Mouse (Mus musculus) forebrain, embryonic 12.5 days (tissue): ENCODE data around the gene Gfpt1. TPM values are rescaled to one million over a fixed set of nuclear protein-coding genes. Genes with fewer than 3 reads are reported as not detected.
"Not testable (repeated sequence)": the region's sequence is repeated elsewhere in the genome, so short reads cannot be mapped to it uniquely, and the experiment has no call there.

ENCODE experiments used
- ATAC-seq: fragments of 200-750 bp; cut with Nextera tagmentation; 2 replicates; pipeline ENCODE4 v1.8.0; 2017; ENCODE audit warnings: moderate TSS enrichment; ENCODE audit not compliant: low FRiP score
- H3K27ac ChIP-seq: fragments of 300-500 bp; sonication (generic); 2 replicates; pipeline ENCODE4 v1.5.1; 2016; ENCODE audit warnings: mild to moderate bottlenecking
- H3K27me3 ChIP-seq: fragments of 300-500 bp; sonication (generic); 2 replicates; pipeline ENCODE4 v1.6.1; 2016; ENCODE audit warnings: mild to moderate bottlenecking
- H3K36me3 ChIP-seq: fragments of 300-500 bp; sonication (generic); replicated peaks from 2 replicates; pipeline ENCODE4 v1.6.1; 2016; ENCODE audit warnings: mild to moderate bottlenecking
- H3K4me1 ChIP-seq: fragments of 300-500 bp; sonication (generic); 2 replicates; pipeline ENCODE4 v1.6.1; 2016
- H3K4me2 ChIP-seq: fragments of 300-500 bp; sonication (generic); 2 replicates; pipeline ENCODE4 v1.6.1; 2016; ENCODE audit warnings: mild to moderate bottlenecking, moderate library complexity
- H3K4me3 ChIP-seq: fragments of 300-500 bp; sonication (generic); replicated peaks from 2 replicates; pipeline ENCODE4 v1.5.1; 2016; ENCODE audit warnings: mild to moderate bottlenecking
- H3K9ac ChIP-seq: fragments of 300-500 bp; sonication (generic); 2 replicates; pipeline ENCODE4 v1.6.1; 2016; ENCODE audit warnings: mild to moderate bottlenecking
- H3K9me3 ChIP-seq: fragments of 300-500 bp; sonication (generic); 2 replicates; pipeline ENCODE4 v1.6.1; 2016
- WGBS: fragments of 180-500 bp; shearing (Covaris S2); methylation state at CpG from one replicate; pipeline ENCODE4 v1.1.7; 2016; 5-methylcytosine and 5-hydroxymethylcytosine counted together
- polyA plus RNA-seq: library from polyadenylated mRNA; unstranded; fragments of >200 nt; fragmentation: Nextera tagmentation; extraction: Ambion mirVana; gene quantifications from 2 replicates; pipeline ENCODE4 v1.2.1, GENCODE M21; 2016

Gene Gfpt1
- polyA plus RNA-seq, 1 experiment from 2014 or later = 18.7 TPM

GRCm38 (mm10) chr6:87045507-87045906, 2.9 kb downstream of the Gfpt1 start:
- Histone ChIP-seq H3K36me3 (0 out of 2 replicates have a peak, but pooled peaks cover 4% of the 10 kb centered on the region), H3K9me3 (no peaks in the 10 kb centered on the region), H3K4me2 (no peak overlapping the region), H3K9ac (no peak overlapping the region), H3K4me1 (peaks cover 9% of the 10 kb centered on the region), H3K27ac (no peak overlapping the region), H3K4me3 (no peak overlapping the region), H3K27me3 (no peaks in the 10 kb centered on the region)
- WGBS = 68% methylated on average over 3 of the region's 3 CpGs
- ATAC-seq = no peak

- not testable (repeated sequence) for H3K4me1 ChIP-seq, H3K9ac ChIP-seq, H3K9me3 ChIP-seq, H3K27ac ChIP-seq, ATAC-seq, H3K27me3 ChIP-seq, H3K4me2 ChIP-seq, H3K4me3 ChIP-seq
- peaks cover 28% of the 10 kb centered on the region for H3K36me3 ChIP-seq
- WGBS = 97% methylated on average over 7 of the region's 7 CpGs
Observed at GRCm38 (mm10) chr6:87048712-87049111, 6.1 kb downstream of the Gfpt1 start.

GRCm38 (mm10) chr6:87051886-87052425, 9.3 kb downstream of the Gfpt1 start:
- Histone ChIP-seq H3K4me3 (no peak overlapping the region), H3K4me2 (no peak overlapping the region), H3K36me3 (peaks cover 51% of the 10 kb centered on the region), H3K9me3 (no peaks in the 10 kb centered on the region), H3K27ac (no peak overlapping the region), H3K4me1 (no peaks in the 10 kb centered on the region), H3K27me3 (no peaks in the 10 kb centered on the region), H3K9ac (no peak overlapping the region)
- 94% methylated on average over 10 of the region's 10 CpGs for WGBS
- ATAC-seq = no peak

- Histone ChIP-seq H3K36me3 (peaks cover 68% of the 10 kb centered on the region), H3K4me2 (no peak overlapping the region), H3K27ac (no peak overlapping the region), H3K4me1 (no peaks in the 10 kb centered on the region), H3K27me3 (no peaks in the 10 kb centered on the region), H3K9me3 (no peaks in the 10 kb centered on the region), H3K9ac (no peak overlapping the region), H3K4me3 (no peak overlapping the region)
- 87% methylated on average over 8 of the region's 8 CpGs for WGBS
- no peak for ATAC-seq
Observed at GRCm38 (mm10) chr6:87054193-87054592, 11.5 kb downstream of the Gfpt1 start.

GRCm38 (mm10) chr6:87059754-87060153, 17.1 kb downstream of the Gfpt1 start:
- Histone ChIP-seq H3K27me3 (no peaks in the 10 kb centered on the region), H3K4me1 (no peaks in the 10 kb centered on the region), H3K27ac (no peak overlapping the region), H3K9ac (no peak overlapping the region), H3K4me3 (no peak overlapping the region), H3K9me3 (no peaks in the 10 kb centered on the region), H3K4me2 (no peak overlapping the region), H3K36me3 (peaks cover 66% of the 10 kb centered on the region)
- no peak for ATAC-seq
- 98% methylated on average over 1 of the region's 1 CpGs for WGBS

GRCm38 (mm10) chr6:87063586-87063985, 20.9 kb downstream of the Gfpt1 start:
- Histone ChIP-seq H3K27ac (no peak overlapping the region), H3K9me3 (no peaks in the 10 kb centered on the region), H3K4me2 (no peak overlapping the region), H3K4me3 (no peak overlapping the region), H3K36me3 (peaks cover 68% of the 10 kb centered on the region), H3K4me1 (no peaks in the 10 kb centered on the region), H3K27me3 (no peaks in the 10 kb centered on the region), H3K9ac (no peak overlapping the region)
- no peak for ATAC-seq
- WGBS = 94% methylated on average over 4 of the region's 4 CpGs

- Histone ChIP-seq H3K27ac (no peak overlapping the region), H3K27me3 (no peaks in the 10 kb centered on the region), H3K9me3 (no peaks in the 10 kb centered on the region), H3K9ac (no peak overlapping the region), H3K36me3 (peaks cover 77% of the 10 kb centered on the region), H3K4me2 (no peak overlapping the region), H3K4me3 (no peak overlapping the region), H3K4me1 (no peaks in the 10 kb centered on the region)
- WGBS = 82% methylated on average over 2 of the region's 2 CpGs
- ATAC-seq = no peak
Observed at GRCm38 (mm10) chr6:87068209-87068608, 25.6 kb downstream of the Gfpt1 start.

- no peak for ATAC-seq
- no peak overlapping the region for H3K4me2 ChIP-seq
- no peak overlapping the region for H3K9ac ChIP-seq
- H3K4me1 ChIP-seq = no peaks in the 10 kb centered on the region
- H3K36me3 ChIP-seq = peaks cover 76% of the 10 kb centered on the region
- no peaks in the 10 kb centered on the region for H3K9me3 ChIP-seq
- H3K4me3 ChIP-seq = no peak overlapping the region
- no peaks in the 10 kb centered on the region for H3K27me3 ChIP-seq
- H3K27ac ChIP-seq = no peak overlapping the region
- WGBS = 92% methylated on average over 7 of the region's 7 CpGs
Observed at GRCm38 (mm10) chr6:87069195-87069900, 26.7 kb downstream of the Gfpt1 start.

- no peak overlapping the region for H3K4me2 ChIP-seq
- no peaks in the 10 kb centered on the region for H3K4me1 ChIP-seq
- ATAC-seq = no peak
- no peaks in the 10 kb centered on the region for H3K9me3 ChIP-seq
- H3K27ac ChIP-seq = no peak overlapping the region
- H3K9ac ChIP-seq = no peak overlapping the region
- peaks cover 66% of the 10 kb centered on the region for H3K36me3 ChIP-seq
- no peak overlapping the region for H3K4me3 ChIP-seq
- no peaks in the 10 kb centered on the region for H3K27me3 ChIP-seq
- WGBS = 93% methylated on average over 4 of the region's 4 CpGs
Observed at GRCm38 (mm10) chr6:87070641-87071040, 28.0 kb downstream of the Gfpt1 start.

GRCm38 (mm10) chr6:87072759-87073158, 30.1 kb downstream of the Gfpt1 start:
- 94% methylated on average over 4 of the region's 4 CpGs for WGBS
- no peak overlapping the region for H3K27ac ChIP-seq
- no peaks in the 10 kb centered on the region for H3K4me1 ChIP-seq
- H3K9ac ChIP-seq = no peak overlapping the region
- no peak for ATAC-seq
- H3K27me3 ChIP-seq = no peaks in the 10 kb centered on the region
- H3K4me3 ChIP-seq = no peak overlapping the region
- no peaks in the 10 kb centered on the region for H3K9me3 ChIP-seq
- no peak overlapping the region for H3K4me2 ChIP-seq
- H3K36me3 ChIP-seq = peaks cover 61% of the 10 kb centered on the region

GRCm38 (mm10) chr6:87075092-87075685, 32.5 kb downstream of the Gfpt1 start:
- WGBS = 92% methylated on average over 3 of the region's 3 CpGs
- no peak overlapping the region for H3K4me2 ChIP-seq
- H3K9me3 ChIP-seq = no peaks in the 10 kb centered on the region
- H3K36me3 ChIP-seq = peaks cover 53% of the 10 kb centered on the region
- ATAC-seq = no peak
- no peaks in the 10 kb centered on the region for H3K27me3 ChIP-seq
- H3K27ac ChIP-seq = no peak overlapping the region
- H3K4me3 ChIP-seq = no peak overlapping the region
- no peak overlapping the region for H3K9ac ChIP-seq
- no peaks in the 10 kb centered on the region for H3K4me1 ChIP-seq

GRCm38 (mm10) chr6:87079457-87079856, 36.8 kb downstream of the Gfpt1 start:
- Histone ChIP-seq H3K36me3 (peaks cover 59% of the 10 kb centered on the region), H3K4me2 (no peak overlapping the region)

GRCm38 (mm10) chr6:87085026-87085425, 42.4 kb downstream of the Gfpt1 start:
- ATAC-seq = no peak
- Histone ChIP-seq H3K36me3 (peaks cover 79% of the 10 kb centered on the region), H3K4me1 (no peaks in the 10 kb centered on the region), H3K9ac (no peak overlapping the region), H3K4me2 (no peak overlapping the region), H3K9me3 (no peaks in the 10 kb centered on the region), H3K4me3 (no peak overlapping the region), H3K27me3 (no peaks in the 10 kb centered on the region), H3K27ac (no peak overlapping the region)
- WGBS = 84% methylated on average over 6 of the region's 6 CpGs

More at GRCm38 (mm10) chr6:87079457-87079856, 36.8 kb downstream of the Gfpt1 start:
- Histone ChIP-seq H3K9ac (no peak overlapping the region), H3K9me3 (no peaks in the 10 kb centered on the region), H3K27ac (no peak overlapping the region), H3K4me3 (no peak overlapping the region), H3K4me1 (no peaks in the 10 kb centered on the region), H3K27me3 (no peaks in the 10 kb centered on the region)
- WGBS = 86% methylated on average over 4 of the region's 4 CpGs
- no peak for ATAC-seq
